Mouse (Mus musculus): ENCODE measurements around the gene Sv2b.

GRCm38 (mm10) chr7:75220296-75220695, 88.8 kb downstream of the Sv2b start:
- TF ChIP-seq CTCF (IDR thresholded peaks at IDR 0.05; ENCODE audit: control insufficient read depth, insufficient read depth, low read length) (no peak), POLR2A (IDR thresholded peaks at IDR 0.05; ENCODE audit: borderline replicate concordance, control insufficient read depth, low read depth, low read length) (no peak)

Measured in bone marrow, adult 2 months (tissue).